Mouse (Mus musculus): Measurements from ENCODE around the gene Ptbp2.

Gene Ptbp2

DNA sequence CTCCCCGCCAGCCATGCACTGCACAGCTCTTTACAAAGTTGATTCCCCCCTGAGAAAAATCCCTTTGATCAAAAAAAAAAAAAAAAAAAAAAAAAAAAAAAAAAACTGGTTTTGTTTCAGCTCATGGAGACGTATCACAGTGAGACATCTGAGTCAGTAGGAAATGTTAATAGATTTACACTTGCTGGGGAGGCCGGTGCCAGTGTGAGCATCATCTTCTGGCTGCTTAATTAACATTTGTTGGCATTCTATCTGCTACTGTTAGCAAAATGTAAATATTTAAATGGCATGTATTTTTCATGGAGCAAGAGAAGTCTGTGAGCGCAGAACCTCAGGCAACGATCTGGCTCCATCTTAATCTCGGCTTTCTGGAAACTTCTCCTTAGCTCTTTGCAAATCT is 99.5 kb downstream of the Ptbp2 start:
- DNase-seq (ENCODE audit: extremely low spot score): no peak

Measured in embryo, embryonic 9.5 days (tissue).